Mouse (Mus musculus): ENCODE measurements around the gene Tpcn1. TPM values are rescaled to one million over a fixed set of nuclear protein-coding genes. Genes with fewer than 3 reads are reported as not detected.

Tpcn1 gene
- polyA plus RNA-seq, 1 experiment from 2014 or later = 22.3 TPM

- no peaks in the 10 kb centered on the region for H3K9me3 ChIP-seq
- WGBS = 77% methylated on average over 3 of the region's 3 CpGs
- ATAC-seq (ENCODE audit: insufficient number of reproducible peaks, insufficient read depth, low FRiP score, low TSS enrichment, low read depth) = no peak
These were observed 18.9 kb upstream of the Tpcn1 start for GRCm38 (mm10) chr5:120607335-120607734.

GRCm38 (mm10) chr5:120606590-120607200 lies 18.2 kb upstream of the Tpcn1 start:
- H3K27me3 ChIP-seq = no peaks in the 10 kb centered on the region
- H3K4me3 ChIP-seq = no peak overlapping the region
- H3K27ac ChIP-seq = no peak overlapping the region
- no peak overlapping the region for H3K4me2 ChIP-seq
- no peaks in the 10 kb centered on the region for H3K9me3 ChIP-seq
- H3K9ac ChIP-seq = no peak overlapping the region
- peaks cover 13% of the 10 kb centered on the region for H3K4me1 ChIP-seq
- peaks cover 25% of the 10 kb centered on the region for H3K36me3 ChIP-seq
- 72% methylated on average over 25 of the region's 25 CpGs for WGBS
- no peak for ATAC-seq (ENCODE audit: insufficient number of reproducible peaks, insufficient read depth, low FRiP score, low TSS enrichment, low read depth)

More at GRCm38 (mm10) chr5:120607335-120607734, 18.9 kb upstream of the Tpcn1 start:
- Histone ChIP-seq H3K4me1 (peaks cover 15% of the 10 kb centered on the region), H3K27ac (no peak overlapping the region), H3K36me3 (peaks cover 25% of the 10 kb centered on the region), H3K27me3 (no peaks in the 10 kb centered on the region), H3K4me2 (no peak overlapping the region), H3K9ac (no peak overlapping the region), H3K4me3 (no peak overlapping the region)

- peak overlapping the region; percentile 42 for H3K4me3 ChIP-seq
- H3K36me3 ChIP-seq = peaks cover 25% of the 10 kb centered on the region
- no peaks in the 10 kb centered on the region for H3K27me3 ChIP-seq
- no peak overlapping the region for H3K27ac ChIP-seq
- 1% methylated on average over 8 of the region's 8 CpGs for WGBS
- no peak overlapping the region for H3K9ac ChIP-seq
- ATAC-seq (ENCODE audit: insufficient number of reproducible peaks, insufficient read depth, low FRiP score, low TSS enrichment, low read depth) = no peak
- H3K4me1 ChIP-seq = peaks cover 4% of the 10 kb centered on the region; the same call in 1 of the 2 replicates
- peak overlapping the region; percentile 73 for H3K4me2 ChIP-seq
- no peaks in the 10 kb centered on the region for H3K9me3 ChIP-seq
These were observed 17.2 kb upstream of the Tpcn1 start for GRCm38 (mm10) chr5:120605688-120606087.

GRCm38 (mm10) chr5:120605241-120605661 lies 16.8 kb upstream of the Tpcn1 start:
- Histone ChIP-seq H3K4me3 (peak overlapping the region; percentile 42), H3K9me3 (no peaks in the 10 kb centered on the region), H3K27ac (0 out of 2 replicates have a peak overlapping the region, but pooled peaks have one; percentile 48), H3K4me1 (peaks cover 4% of the 10 kb centered on the region; the same call in 1 of the 2 replicates), H3K4me2 (peak overlapping the region; percentile 73), H3K36me3 (peaks cover 25% of the 10 kb centered on the region), H3K27me3 (no peaks in the 10 kb centered on the region), H3K9ac (peak overlapping the region; percentile 64)
- WGBS = 2% methylated on average over 10 of the region's 10 CpGs
- no peak for ATAC-seq (ENCODE audit: insufficient number of reproducible peaks, insufficient read depth, low FRiP score, low TSS enrichment, low read depth)

GRCm38 (mm10) chr5:120604839-120605238 lies 16.4 kb upstream of the Tpcn1 start:
- H3K4me1 ChIP-seq = peaks cover 4% of the 10 kb centered on the region; the same call in 1 of the 2 replicates
- H3K27ac ChIP-seq = 0 out of 2 replicates have a peak overlapping the region, but pooled peaks have one; percentile 48
- H3K27me3 ChIP-seq = no peaks in the 10 kb centered on the region
- H3K36me3 ChIP-seq = peaks cover 22% of the 10 kb centered on the region
- 2% methylated on average over 6 of the region's 6 CpGs for WGBS
- H3K9me3 ChIP-seq = no peaks in the 10 kb centered on the region
- no peak for ATAC-seq (ENCODE audit: insufficient number of reproducible peaks, insufficient read depth, low FRiP score, low TSS enrichment, low read depth)
- H3K4me2 ChIP-seq = peak overlapping the region; percentile 73
- H3K9ac ChIP-seq = peak overlapping the region; percentile 64
- peak overlapping the region; percentile 42 for H3K4me3 ChIP-seq

- WGBS = 68% methylated on average over 7 of the region's 7 CpGs
- no peak overlapping the region for H3K9ac ChIP-seq
- peaks cover 4% of the 10 kb centered on the region; the same call in 1 of the 2 replicates for H3K4me1 ChIP-seq
- no peak overlapping the region for H3K4me3 ChIP-seq
- no peak overlapping the region for H3K27ac ChIP-seq
- H3K9me3 ChIP-seq = no peaks in the 10 kb centered on the region
- no peak overlapping the region for H3K4me2 ChIP-seq
- H3K27me3 ChIP-seq = no peaks in the 10 kb centered on the region
- H3K36me3 ChIP-seq = peaks cover 13% of the 10 kb centered on the region; the same call in 1 of the 2 replicates
- no peak for ATAC-seq (ENCODE audit: insufficient number of reproducible peaks, insufficient read depth, low FRiP score, low TSS enrichment, low read depth)
These were observed 15.0 kb upstream of the Tpcn1 start for GRCm38 (mm10) chr5:120603515-120603914.

GRCm38 (mm10) chr5:120602210-120602609 lies 13.7 kb upstream of the Tpcn1 start:
- Histone ChIP-seq H3K36me3 (0 out of 2 replicates have a peak, but pooled peaks cover under 1% of the 10 kb centered on the region), H3K9ac (no peak overlapping the region), H3K4me1 (peaks cover 4% of the 10 kb centered on the region; the same call in 1 of the 2 replicates), H3K4me2 (no peak overlapping the region), H3K9me3 (no peaks in the 10 kb centered on the region), H3K4me3 (no peak overlapping the region), H3K27me3 (no peaks in the 10 kb centered on the region), H3K27ac (no peak overlapping the region)
- no peak for ATAC-seq (ENCODE audit: insufficient number of reproducible peaks, insufficient read depth, low FRiP score, low TSS enrichment, low read depth)
- WGBS = 92% methylated on average over 12 of the region's 12 CpGs

- Histone ChIP-seq H3K36me3 (no peaks in the 10 kb centered on the region), H3K27ac (no peak overlapping the region), H3K27me3 (no peaks in the 10 kb centered on the region), H3K4me3 (no peak overlapping the region), H3K4me1 (peaks cover 4% of the 10 kb centered on the region; the same call in 1 of the 2 replicates), H3K9ac (no peak overlapping the region), H3K9me3 (no peaks in the 10 kb centered on the region), H3K4me2 (no peak overlapping the region)
- 60% methylated on average over 11 of the region's 11 CpGs for WGBS
- ATAC-seq (ENCODE audit: insufficient number of reproducible peaks, insufficient read depth, low FRiP score, low TSS enrichment, low read depth) = no peak
These were observed 12.6 kb upstream of the Tpcn1 start for GRCm38 (mm10) chr5:120600946-120601668.

- Histone ChIP-seq H3K36me3 (no peaks in the 10 kb centered on the region), H3K9ac (no peak overlapping the region), H3K27me3 (no peaks in the 10 kb centered on the region), H3K27ac (no peak overlapping the region), H3K4me2 (no peak overlapping the region), H3K4me3 (no peak overlapping the region), H3K4me1 (no peaks in the 10 kb centered on the region), H3K9me3 (no peaks in the 10 kb centered on the region)
- ATAC-seq (ENCODE audit: insufficient number of reproducible peaks, insufficient read depth, low FRiP score, low TSS enrichment, low read depth) = no peak
- 85% methylated on average over 6 of the region's 6 CpGs for WGBS
These were observed 11.2 kb upstream of the Tpcn1 start for GRCm38 (mm10) chr5:120599625-120600024.

- ATAC-seq (ENCODE audit: insufficient number of reproducible peaks, insufficient read depth, low FRiP score, low TSS enrichment, low read depth) = no peak
- no peaks in the 10 kb centered on the region for H3K27me3 ChIP-seq
- 87% methylated on average over 6 of the region's 6 CpGs for WGBS
These were observed 6.0 kb upstream of the Tpcn1 start for GRCm38 (mm10) chr5:120594485-120594884.

GRCm38 (mm10) chr5:120592141-120592540 lies 3.7 kb upstream of the Tpcn1 start:
- no peaks in the 10 kb centered on the region for H3K9me3 ChIP-seq
- H3K9ac ChIP-seq = no peak overlapping the region
- no peaks in the 10 kb centered on the region for H3K36me3 ChIP-seq
- no peak for ATAC-seq (ENCODE audit: insufficient number of reproducible peaks, insufficient read depth, low FRiP score, low TSS enrichment, low read depth)
- no peak overlapping the region for H3K4me3 ChIP-seq
- H3K4me1 ChIP-seq = peaks cover 15% of the 10 kb centered on the region
- WGBS = 67% methylated on average over 7 of the region's 7 CpGs
- no peak overlapping the region for H3K4me2 ChIP-seq
- no peak overlapping the region for H3K27ac ChIP-seq
- no peaks in the 10 kb centered on the region for H3K27me3 ChIP-seq

More at GRCm38 (mm10) chr5:120594485-120594884, 6.0 kb upstream of the Tpcn1 start:
- Histone ChIP-seq H3K9ac (no peak overlapping the region), H3K4me3 (no peak overlapping the region), H3K4me1 (no peaks in the 10 kb centered on the region), H3K36me3 (no peaks in the 10 kb centered on the region), H3K9me3 (no peaks in the 10 kb centered on the region), H3K4me2 (no peak overlapping the region), H3K27ac (no peak overlapping the region)
